Mouse (Mus musculus): ENCODE measurements around the gene Phykpl. TPM values are rescaled to one million over a fixed set of nuclear protein-coding genes. Genes with fewer than 3 reads are reported as not detected.
"Not testable (repeated sequence)": the region's sequence is repeated elsewhere in the genome, so short reads cannot be mapped to it uniquely, and the experiment has no call there.

Gene Phykpl
- total RNA-seq, 2 experiments from 2014 or later, result 9.1 to 11.7 TPM

GRCm38 (mm10) chr11:51585608-51586252 is 1.2 kb downstream of the Phykpl start:
- no peak for DNase-seq (ENCODE audit: low spot score in 2 of 2)

- no peak for DNase-seq (ENCODE audit: low spot score in 2 of 2)
Measured at GRCm38 (mm10) chr11:51586411-51586810, 1.9 kb downstream of the Phykpl start.

- no peak for DNase-seq (ENCODE audit: low spot score in 2 of 2)
Measured at GRCm38 (mm10) chr11:51587059-51587458, 2.5 kb downstream of the Phykpl start.

- no peak for DNase-seq (ENCODE audit: low spot score in 2 of 2)
Measured at GRCm38 (mm10) chr11:51588833-51589232, 4.3 kb downstream of the Phykpl start.

- DNase-seq (ENCODE audit: low spot score in 2 of 2), result no peak
Measured at GRCm38 (mm10) chr11:51590002-51590401, 5.4 kb downstream of the Phykpl start.

GRCm38 (mm10) chr11:51591168-51591567 is 6.6 kb downstream of the Phykpl start:
- no peak for DNase-seq (ENCODE audit: low spot score in 2 of 2)

GRCm38 (mm10) chr11:51591915-51592314 is 7.4 kb downstream of the Phykpl start:
- no peak for DNase-seq (ENCODE audit: low spot score in 2 of 2)

GRCm38 (mm10) chr11:51593368-51593767 is 8.8 kb downstream of the Phykpl start:
- no peak for DNase-seq (ENCODE audit: low spot score in 2 of 2)

- no peak for DNase-seq (ENCODE audit: low spot score in 2 of 2)
Measured at GRCm38 (mm10) chr11:51593849-51594248, 9.3 kb downstream of the Phykpl start.

- no peak for DNase-seq (ENCODE audit: low spot score in 2 of 2)
Measured at GRCm38 (mm10) chr11:51594715-51595350, 10.3 kb downstream of the Phykpl start.

GRCm38 (mm10) chr11:51595459-51596083 is 11.0 kb downstream of the Phykpl start:
- DNase-seq (ENCODE audit: low spot score in 2 of 2), result no peak

- DNase-seq (ENCODE audit: low spot score in 2 of 2), result no peak
Measured at GRCm38 (mm10) chr11:51597553-51597952, 13.0 kb downstream of the Phykpl start.

GRCm38 (mm10) chr11:51602253-51602652 is 17.7 kb downstream of the Phykpl start:
- no peak for DNase-seq (ENCODE audit: low spot score in 2 of 2)

GRCm38 (mm10) chr11:51605602-51606446 is 21.3 kb downstream of the Phykpl start:
- peak; percentile 77 to 83 for DNase-seq (ENCODE audit: low spot score in 2 of 2)

- DNase-seq (ENCODE audit: low spot score in 2 of 2), result peak; percentile 99
Measured at GRCm38 (mm10) chr11:51606447-51607095, 22.0 kb downstream of the Phykpl start, which contains the start of gene Hnrnpab. Gene Hnrnpab, minus strand, starts transcription at chr11:51606847.

- no peak for DNase-seq (ENCODE audit: low spot score in 2 of 2)
Measured at GRCm38 (mm10) chr11:51607096-51607738, 22.7 kb downstream of the Phykpl start.

GRCm38 (mm10) chr11:51609266-51609909 is 24.8 kb downstream of the Phykpl start:
- DNase-seq (ENCODE audit: low spot score in 2 of 2), result no peak

GRCm38 (mm10) chr11:51609940-51610339 is 25.4 kb downstream of the Phykpl start:
- DNase-seq (ENCODE audit: low spot score in 2 of 2), result not testable (repeated sequence)

- no peak for DNase-seq (ENCODE audit: low spot score in 2 of 2)
Measured at GRCm38 (mm10) chr11:51614256-51614655, 29.7 kb downstream of the Phykpl start.

GRCm38 (mm10) chr11:51615129-51615528 is 30.6 kb downstream of the Phykpl start:
- DNase-seq (ENCODE audit: low spot score in 2 of 2), result no peak
